ENCODE assay signal across 8 mouse cellular contexts in genomic region chr5:57721927-57722326, GRCm38 (mm10). TPM values are rescaled to one million over a fixed set of nuclear protein-coding genes. Genes with fewer than 3 reads are reported as not detected.
DNase-seq lines count a peak whose midpoint lies in the region; ATAC-seq and TF ChIP-seq lines count a peak whose summit lies in the region.
"Had no signal": no experiment of that assay in that cellular context is flagged by ENCODE, and none has a peak within 500 bp of the region (broad histone marks: within the 10 kb centered on the region; RNA-seq: fewer than 3 reads in every experiment).

No protein-coding gene starts in this region.

- no peak for ATAC-seq in lung, embryonic 16.5 days (ENCODE audit: low read depth)
- no peak for ATAC-seq in forebrain, embryonic 15.5 days (replicated peaks)
- ATAC-seq in limb, embryonic 14.5 days (ENCODE audit: low FRiP score, low read depth) = no peak
- ATAC-seq in stomach, embryonic 16.5 days (ENCODE audit: insufficient read depth, low FRiP score) = no peak

- H3K4me2 ChIP-seq in lung, embryonic 16.5 days (ENCODE audit: low read depth, low read length) = peak overlapping the region; percentile 14; the same call in 1 of the 2 replicates
- H3K4me2 ChIP-seq in forebrain, embryonic 15.5 days (replicated peaks) = peak overlapping the region; percentile 96
- peak overlapping the region; percentile 94 for H3K4me2 ChIP-seq in limb, embryonic 14.5 days (replicated peaks; ENCODE audit: low read depth, low read length, severe bottlenecking)
- peak overlapping the region; percentile 92 for H3K4me2 ChIP-seq in stomach, embryonic 16.5 days (ENCODE audit: low read depth, low read length)

- peak overlapping the region; percentile 19 for H3K4me3 ChIP-seq in lung, embryonic 16.5 days (ENCODE audit: low read length)
- H3K4me3 ChIP-seq in forebrain, embryonic 15.5 days = peak overlapping the region; percentile 77
- peak overlapping the region; percentile 68 for H3K4me3 ChIP-seq in limb, embryonic 14.5 days (replicated peaks; ENCODE audit: low read length)
- H3K4me3 ChIP-seq in stomach, embryonic 16.5 days (replicated peaks; ENCODE audit: low read length) = peak overlapping the region; percentile 75

- no peak overlapping the region for H3K9ac ChIP-seq in lung, embryonic 16.5 days (ENCODE audit: low read length)
- H3K9ac ChIP-seq in forebrain, embryonic 15.5 days (replicated peaks) = no peak overlapping the region
- no peak overlapping the region for H3K9ac ChIP-seq in limb, embryonic 14.5 days (ENCODE audit: low read depth, low read length, severe bottlenecking)
- peak overlapping the region; percentile 34 for H3K9ac ChIP-seq in stomach, embryonic 16.5 days (ENCODE audit: low read length)

- no peaks in the 10 kb centered on the region for H3K36me3 ChIP-seq in lung, embryonic 16.5 days (ENCODE audit: control insufficient read depth, insufficient read depth, low read length)
- no peaks in the 10 kb centered on the region for H3K36me3 ChIP-seq in forebrain, embryonic 15.5 days
- no peaks in the 10 kb centered on the region for H3K36me3 ChIP-seq in limb, embryonic 14.5 days (ENCODE audit: control insufficient read depth, insufficient read depth, low read length)
- H3K36me3 ChIP-seq in stomach, embryonic 16.5 days (ENCODE audit: control insufficient read depth, insufficient read depth, low read length) = no peaks in the 10 kb centered on the region

- 23% methylated on average over 6 of the region's 6 CpGs for WGBS in lung, embryonic 16.5 days
- 50% methylated on average over 6 of the region's 6 CpGs for WGBS in forebrain, embryonic 15.5 days
- 18% methylated on average over 6 of the region's 6 CpGs for WGBS in limb, embryonic 14.5 days
- 29% methylated on average over 6 of the region's 6 CpGs for WGBS in stomach, embryonic 16.5 days

- no peak for DNase-seq in lung, postnatal 14 days
- DNase-seq in limb, embryonic 14.5 days (ENCODE audit: low spot score) = no peak
- DNase-seq in urinary bladder, adult 2 months (ENCODE audit: low spot score) = no peak
- no peak for DNase-seq in adrenal gland, postnatal 10 days
- DNase-seq: spleen, adult 18-20 months had no signal

- peaks cover 21% of the 10 kb centered on the region for H3K27me3 ChIP-seq in lung, embryonic 16.5 days (ENCODE audit: control insufficient read depth, insufficient read depth, low read depth, low read length)
- no peaks in the 10 kb centered on the region for H3K27me3 ChIP-seq in forebrain, embryonic 15.5 days
- peaks cover 6% of the 10 kb centered on the region; the same call in 1 of the 2 replicates for H3K27me3 ChIP-seq in limb, embryonic 14.5 days (ENCODE audit: control insufficient read depth, insufficient read depth, low read length)
- peaks cover 7% of the 10 kb centered on the region; the same call in 1 of the 2 replicates for H3K27me3 ChIP-seq in stomach, embryonic 16.5 days (ENCODE audit: control insufficient read depth, insufficient read depth, low read length)

- H3K4me1 ChIP-seq in lung, embryonic 16.5 days (replicated peaks; ENCODE audit: control insufficient read depth, insufficient read depth, low read length) = peaks cover 17% of the 10 kb centered on the region
- H3K4me1 ChIP-seq in forebrain, embryonic 15.5 days = peaks cover 28% of the 10 kb centered on the region
- H3K4me1 ChIP-seq in limb, embryonic 14.5 days (ENCODE audit: control insufficient read depth, insufficient read depth, low read length) = peaks cover 19% of the 10 kb centered on the region
- peaks cover 22% of the 10 kb centered on the region for H3K4me1 ChIP-seq in stomach, embryonic 16.5 days (ENCODE audit: control insufficient read depth, insufficient read depth, low read length)

- no peak overlapping the region for H3K27ac ChIP-seq in lung, embryonic 16.5 days (ENCODE audit: low read length)
- H3K27ac ChIP-seq in forebrain, embryonic 15.5 days (replicated peaks) = no peak overlapping the region
- H3K27ac ChIP-seq in limb, embryonic 14.5 days (replicated peaks; ENCODE audit: low read depth, low read length) = no peak overlapping the region
- H3K27ac ChIP-seq in stomach, embryonic 16.5 days (ENCODE audit: low read length) = no peak overlapping the region

- no peak for TF ChIP-seq POLR2A in limb, embryonic 14.5 days (IDR thresholded peaks at IDR 0.05; ENCODE audit: borderline replicate concordance, extremely low read depth, insufficient read depth, insufficient read length)

- no peaks in the 10 kb centered on the region for H3K9me3 ChIP-seq in lung, embryonic 16.5 days (ENCODE audit: control insufficient read depth, low read length)
- no peaks in the 10 kb centered on the region for H3K9me3 ChIP-seq in forebrain, embryonic 15.5 days
- H3K9me3 ChIP-seq in limb, embryonic 14.5 days (ENCODE audit: control insufficient read depth, low read length) = no peaks in the 10 kb centered on the region
- H3K9me3 ChIP-seq in stomach, embryonic 16.5 days (replicated peaks; ENCODE audit: control insufficient read depth, low read length) = no peaks in the 10 kb centered on the region

RNA-seq across cellular contexts. Expression of gene Pcdh7, which starts 4.2 kb away (rescaled TPM):
- 2.8 and 3.1 TPM in 2 replicates for polyA plus RNA-seq in lung, embryonic 16.5 days (2015; fragmentation: Nextera tagmentation; extraction: Ambion mirVana)
- polyA plus RNA-seq in forebrain, embryonic 15.5 days (2015; fragmentation: Nextera tagmentation; extraction: Ambion mirVana) = 10.7 and 13.3 TPM in 2 replicates
- 13.7 and 14.8 TPM in 2 replicates for polyA plus RNA-seq in limb, embryonic 14.5 days (2012; rRNA removed)
- polyA plus RNA-seq in limb, embryonic 14.5 days (2014; fragmentation: Nextera tagmentation; extraction: Ambion mirVana) = 12.5 and 14.7 TPM in 2 replicates
- 8.4 and 9.1 TPM in 2 replicates for polyA plus RNA-seq in stomach, embryonic 16.5 days (2015; fragmentation: Nextera tagmentation; extraction: Ambion mirVana)
- 31.7 and 41.8 TPM in 2 replicates for polyA plus RNA-seq in urinary bladder, adult 2 months (2012; rRNA removed)
- total RNA-seq in adrenal gland, postnatal 10 days (2021) = 1 to 10 TPM; 8.7 to 8.8 TPM

Comparison
In these comparisons a context has a peak if more than half of its experiments do, and no peak if none do; other contexts are left out.
1. H3K4me2 ChIP-seq: peak in every context shown above with its lines; median percentile 96 in forebrain, embryonic 15.5 days; 94 in limb, embryonic 14.5 days; 92 in stomach, embryonic 16.5 days; 14 in lung, embryonic 16.5 days.
2. H3K4me3 ChIP-seq: peak in every context shown above with its lines; median percentile 77 in forebrain, embryonic 15.5 days; 75 in stomach, embryonic 16.5 days; 68 in limb, embryonic 14.5 days; 19 in lung, embryonic 16.5 days.